Mouse (Mus musculus): ENCODE data around the gene Efemp2. TPM values are rescaled to one million over a fixed set of nuclear protein-coding genes. Genes with fewer than 3 reads are reported as not detected.

The Efemp2 gene
- polyA plus RNA-seq (2012): 0.03 and 0.04 TPM in 2 replicates

DNA sequence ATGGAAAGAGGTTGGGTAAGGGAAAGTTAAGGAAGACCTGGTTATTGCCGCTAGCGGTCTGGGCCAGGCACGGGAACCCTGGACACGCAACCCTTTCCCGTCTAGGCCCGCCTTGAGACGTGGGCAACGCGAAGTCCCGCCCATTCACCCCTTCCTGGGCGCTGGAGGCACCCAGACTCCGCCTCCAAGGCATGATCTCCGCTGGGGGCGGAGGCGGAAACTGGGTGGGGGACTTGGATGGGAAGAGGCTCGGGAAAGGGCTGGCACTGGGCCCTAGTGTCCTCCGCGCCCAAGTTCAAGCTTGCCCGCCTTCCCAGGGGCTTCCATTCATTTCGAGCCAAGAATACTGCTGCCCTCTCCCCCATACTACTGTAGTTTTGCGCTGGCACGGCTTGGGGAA, at the start of gene Efemp2:
TSS of gene Efemp2 (plus strand) at position 235 of the 400 bp plus-strand sequence.
- peaks cover 17% of the 10 kb centered on the region for H3K4me1 ChIP-seq (ENCODE audit: control insufficient read depth)
- H3K9me3 ChIP-seq (ENCODE audit: control insufficient read depth, low read length): no peaks in the 10 kb centered on the region; the same call in 1 of the 2 replicates
- H3K36me3 ChIP-seq (ENCODE audit: control insufficient read depth): no peaks in the 10 kb centered on the region
- no peak for TF ChIP-seq TAL1 (IDR thresholded peaks at IDR 0.05; ENCODE audit: low read length)
- no peak for TF ChIP-seq GATA1 (IDR thresholded peaks at IDR 0.05; ENCODE audit: low read length)
- peaks cover 54% of the 10 kb centered on the region for H3K27me3 ChIP-seq (ENCODE audit: control insufficient read depth)
- peak within 1 kb of the TSS; percentile 42 for H3K4me3 ChIP-seq (replicated peaks)

DNA sequence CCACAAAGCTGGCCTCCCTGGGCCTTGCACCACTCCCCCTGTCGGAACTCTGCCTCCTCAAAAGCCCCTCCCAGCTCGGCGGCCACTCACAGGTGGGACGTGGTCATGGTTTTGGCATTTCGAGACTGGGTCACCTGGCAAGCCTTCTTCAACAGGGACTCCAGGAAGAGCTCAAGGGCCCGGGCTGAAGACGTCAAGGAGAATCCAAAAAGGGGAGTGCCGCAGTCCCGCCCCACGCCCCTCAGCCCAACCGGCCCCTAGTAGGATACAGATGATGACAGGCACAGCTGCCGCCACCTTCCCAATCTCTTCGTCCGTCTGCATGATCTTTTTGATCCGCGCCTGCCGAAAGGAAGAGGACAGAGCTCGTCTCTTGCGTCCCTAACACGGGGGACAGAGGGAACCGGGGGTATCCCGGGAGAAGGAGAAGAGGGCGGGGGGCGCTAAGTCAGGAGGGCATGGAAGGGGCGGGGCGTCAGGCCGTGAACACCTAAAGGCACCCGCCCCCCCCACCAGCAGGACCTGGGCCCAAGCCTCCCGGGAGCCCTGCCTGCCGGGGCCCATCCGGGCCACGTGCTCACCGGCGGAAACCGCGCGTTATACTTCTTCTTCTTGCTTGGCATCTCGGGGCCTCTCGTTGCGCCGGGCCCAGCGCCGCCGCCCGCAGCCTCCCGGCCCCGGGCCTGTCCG, 49.5 kb upstream of the Efemp2 start:
- Histone ChIP-seq H3K4me1 (ENCODE audit: control insufficient read depth) (peaks cover 44% of the 10 kb centered on the region), H3K9me3 (ENCODE audit: control insufficient read depth, low read length) (no peaks in the 10 kb centered on the region), H3K4me3 (replicated peaks) (peak overlapping the region; percentile 89), H3K27me3 (ENCODE audit: control insufficient read depth) (no peaks in the 10 kb centered on the region), H3K36me3 (ENCODE audit: control insufficient read depth) (peaks cover 48% of the 10 kb centered on the region)
- TF ChIP-seq GATA1 (IDR thresholded peaks at IDR 0.05; ENCODE audit: low read length) (no peak), TAL1 (IDR thresholded peaks at IDR 0.05; ENCODE audit: low read length) (no peak)

DNA sequence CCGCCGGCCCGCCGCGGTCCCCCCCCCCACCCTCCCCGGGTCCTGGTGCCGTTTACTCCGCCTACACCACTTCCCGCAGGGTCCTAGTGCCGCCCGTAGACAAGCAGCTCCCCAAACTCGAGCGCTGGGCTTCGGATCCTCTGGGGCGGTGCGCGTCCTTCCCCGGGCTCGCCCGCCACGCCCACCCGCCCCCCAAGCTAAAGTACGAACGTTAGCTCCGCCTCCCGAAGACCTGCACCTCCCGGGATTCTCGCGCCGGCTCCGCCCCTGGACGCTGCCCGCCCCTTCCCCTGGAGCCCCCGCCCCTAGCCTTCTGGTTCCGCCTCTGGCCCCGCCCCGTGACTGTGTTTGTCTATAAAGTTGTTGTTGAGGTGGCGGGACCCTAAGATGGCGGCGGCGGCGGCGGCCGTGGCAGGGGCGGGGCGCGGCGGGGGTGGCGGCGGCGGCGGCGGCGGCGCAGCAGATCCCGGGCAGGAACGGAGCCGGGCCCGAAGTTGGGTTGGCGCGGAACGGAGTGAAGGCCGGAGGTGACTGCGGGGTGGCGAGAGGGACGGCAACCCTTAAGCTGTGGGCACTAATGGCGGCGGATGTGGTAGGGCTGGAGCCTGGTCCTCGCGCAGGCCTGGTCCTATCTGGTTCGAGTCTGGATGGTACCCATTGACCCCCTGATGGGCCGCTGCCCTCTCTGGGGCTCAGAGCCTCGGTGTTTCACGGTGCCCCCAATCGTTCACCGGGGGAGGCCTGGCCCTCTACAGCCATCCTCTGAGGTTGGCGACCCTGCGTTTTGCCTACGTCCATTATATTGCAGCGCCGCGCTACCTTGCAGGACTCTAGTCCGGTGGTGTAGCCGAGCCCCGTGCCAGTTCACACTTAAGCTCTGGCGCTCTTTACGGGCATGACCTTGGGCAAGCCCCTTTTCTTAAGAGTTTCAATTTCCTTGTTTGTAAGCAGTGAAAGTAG, 48.7 kb upstream of the Efemp2 start, which contains the start of the genes Drap1 and AI837181:
TSS of gene Drap1 (minus strand) at position 198 of the 960 bp plus-strand sequence.
TSS of gene AI837181 (plus strand) at position 363 of the 960 bp plus-strand sequence.
- TF ChIP-seq GATA1 (IDR thresholded peaks at IDR 0.05; ENCODE audit: low read length): no peak
- TF ChIP-seq TAL1 (IDR thresholded peaks at IDR 0.05; ENCODE audit: low read length): no peak
- no peaks in the 10 kb centered on the region for H3K27me3 ChIP-seq (ENCODE audit: control insufficient read depth)
- peaks cover 45% of the 10 kb centered on the region for H3K36me3 ChIP-seq (ENCODE audit: control insufficient read depth)
- no peaks in the 10 kb centered on the region for H3K9me3 ChIP-seq (ENCODE audit: control insufficient read depth, low read length)
- H3K4me3 ChIP-seq (replicated peaks): peak within 1 kb of the TSS; percentile 89
- H3K4me1 ChIP-seq (ENCODE audit: control insufficient read depth): peaks cover 42% of the 10 kb centered on the region

DNA sequence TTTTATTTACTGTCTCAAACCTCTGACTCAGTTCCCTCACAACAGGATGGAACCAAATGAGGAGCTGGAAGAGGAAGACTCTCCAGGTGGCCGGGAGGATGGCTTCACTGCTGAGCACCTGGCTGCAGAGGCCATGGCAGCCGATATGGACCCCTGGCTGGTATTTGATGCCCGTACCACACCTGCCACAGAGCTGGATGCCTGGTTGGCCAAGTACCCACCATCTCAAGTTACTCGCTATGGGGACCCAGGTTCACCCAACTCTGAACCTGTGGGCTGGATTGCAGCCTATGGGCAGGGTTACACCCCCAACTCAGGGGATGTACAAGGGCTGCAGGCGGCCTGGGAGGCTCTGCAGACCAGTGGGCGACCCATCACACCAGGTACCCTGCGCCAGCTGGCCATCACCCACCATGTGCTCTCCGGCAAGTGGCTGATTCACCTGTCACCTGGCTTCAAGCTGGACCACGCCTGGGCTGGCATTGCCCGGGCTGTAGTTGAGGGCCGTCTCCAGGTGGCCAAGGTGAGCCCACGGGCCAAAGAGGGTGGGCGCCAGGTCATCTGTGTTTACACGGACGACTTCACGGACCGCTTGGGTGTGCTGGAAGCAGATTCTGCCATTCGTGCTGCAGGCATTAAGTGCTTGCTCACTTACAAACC, 47.7 kb upstream of the Efemp2 start:
- Histone ChIP-seq H3K4me3 (replicated peaks) (peak overlapping the region; percentile 89), H3K4me1 (ENCODE audit: control insufficient read depth) (peaks cover 38% of the 10 kb centered on the region), H3K9me3 (ENCODE audit: control insufficient read depth, low read length) (no peaks in the 10 kb centered on the region), H3K36me3 (ENCODE audit: control insufficient read depth) (peaks cover 36% of the 10 kb centered on the region), H3K27me3 (ENCODE audit: control insufficient read depth) (no peaks in the 10 kb centered on the region)
- TF ChIP-seq GATA1 (IDR thresholded peaks at IDR 0.05; ENCODE audit: low read length): no peak
- no peak for TF ChIP-seq TAL1 (IDR thresholded peaks at IDR 0.05; ENCODE audit: low read length)

DNA sequence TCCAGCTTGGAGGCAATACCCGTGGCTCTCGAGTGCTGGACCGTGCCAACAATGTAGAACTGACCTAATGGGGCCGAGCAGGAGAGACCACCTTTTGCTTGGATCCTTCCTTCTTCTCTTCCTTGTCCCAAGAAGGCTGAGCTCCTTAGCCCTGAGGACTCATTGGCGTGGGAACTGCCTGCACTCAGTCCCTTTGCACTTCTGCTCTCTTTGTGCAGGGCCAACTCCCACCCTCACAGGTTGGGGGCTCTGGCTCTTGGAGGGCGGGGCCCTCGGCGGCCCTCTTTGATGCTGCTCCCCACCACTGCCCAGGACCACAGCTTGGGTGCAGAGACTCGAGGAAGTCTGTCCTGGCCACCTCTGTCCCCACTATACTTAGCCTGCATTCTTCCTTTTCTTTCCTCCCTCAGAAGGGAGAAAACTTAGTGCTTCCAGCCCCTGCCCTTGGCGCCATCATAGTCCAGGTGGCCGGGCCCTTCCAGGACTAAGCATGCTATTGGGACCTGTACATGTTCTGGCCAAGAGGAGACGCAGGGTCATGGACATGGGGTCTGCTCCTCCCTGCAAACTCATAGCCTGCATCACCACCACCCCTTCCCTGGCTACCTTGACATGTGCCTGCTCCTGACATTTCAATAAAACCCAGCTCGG, 47.0 kb upstream of the Efemp2 start:
- no peak overlapping the region for H3K4me3 ChIP-seq (replicated peaks)

DNA sequence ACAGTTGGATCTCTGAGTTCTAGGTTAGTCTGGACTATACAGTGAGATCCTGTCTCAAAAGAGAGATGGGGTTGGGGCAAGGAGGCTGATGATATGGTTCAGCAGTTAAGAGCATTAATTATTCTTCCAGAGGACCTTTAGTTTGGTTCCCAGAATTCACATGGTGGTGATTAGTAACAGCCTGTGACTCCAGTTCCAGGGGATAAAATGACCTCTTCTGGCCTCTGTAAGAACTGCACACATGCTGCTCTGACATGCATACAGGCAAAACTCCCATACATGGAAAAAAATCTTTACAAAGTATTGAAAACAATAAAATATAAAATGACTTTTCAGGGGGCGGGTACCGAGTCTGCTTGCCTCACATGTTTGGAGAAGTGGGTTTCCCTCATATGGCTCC, 45.7 kb upstream of the Efemp2 start:
- Histone ChIP-seq H3K27me3 (ENCODE audit: control insufficient read depth) (no peaks in the 10 kb centered on the region), H3K36me3 (ENCODE audit: control insufficient read depth) (peaks cover 23% of the 10 kb centered on the region), H3K9me3 (ENCODE audit: control insufficient read depth, low read length) (no peaks in the 10 kb centered on the region), H3K4me3 (replicated peaks) (no peak overlapping the region), H3K4me1 (ENCODE audit: control insufficient read depth) (peaks cover 33% of the 10 kb centered on the region)
- TF ChIP-seq GATA1 (IDR thresholded peaks at IDR 0.05; ENCODE audit: low read length) (no peak), TAL1 (IDR thresholded peaks at IDR 0.05; ENCODE audit: low read length) (no peak)

More for the DNA sequence above, 47.0 kb upstream of the Efemp2 start:
- TF ChIP-seq GATA1 (IDR thresholded peaks at IDR 0.05; ENCODE audit: low read length): no peak
- TF ChIP-seq TAL1 (IDR thresholded peaks at IDR 0.05; ENCODE audit: low read length): no peak
- H3K36me3 ChIP-seq (ENCODE audit: control insufficient read depth): peaks cover 34% of the 10 kb centered on the region
- no peaks in the 10 kb centered on the region for H3K9me3 ChIP-seq (ENCODE audit: control insufficient read depth, low read length)
- no peaks in the 10 kb centered on the region for H3K27me3 ChIP-seq (ENCODE audit: control insufficient read depth)
- H3K4me1 ChIP-seq (ENCODE audit: control insufficient read depth): peaks cover 37% of the 10 kb centered on the region

DNA sequence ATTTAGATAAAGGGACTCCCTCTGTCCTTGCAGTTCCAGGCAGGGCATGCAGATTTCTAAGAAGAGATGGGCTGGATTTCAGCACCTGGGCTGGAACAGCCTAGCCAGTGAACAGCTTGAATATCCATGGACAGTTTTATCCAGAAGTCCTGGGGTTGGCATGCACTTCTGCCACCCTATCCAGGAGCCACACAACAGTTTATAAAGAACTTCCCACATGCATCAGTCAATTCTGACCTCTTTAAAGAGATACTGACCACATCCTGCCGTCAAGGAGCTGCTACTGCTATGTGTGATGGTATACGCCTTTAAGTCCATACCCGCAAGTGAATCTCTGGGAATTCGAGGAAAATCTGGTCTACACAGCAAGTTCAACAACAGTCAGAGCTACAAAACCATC, 44.5 kb upstream of the Efemp2 start:
- TF ChIP-seq TAL1 (IDR thresholded peaks at IDR 0.05; ENCODE audit: low read length): no peak
- no peak for TF ChIP-seq GATA1 (IDR thresholded peaks at IDR 0.05; ENCODE audit: low read length)
- H3K4me1 ChIP-seq (ENCODE audit: control insufficient read depth): peaks cover 33% of the 10 kb centered on the region
- H3K27me3 ChIP-seq (ENCODE audit: control insufficient read depth): peaks cover 3% of the 10 kb centered on the region
- peaks cover 17% of the 10 kb centered on the region for H3K36me3 ChIP-seq (ENCODE audit: control insufficient read depth)
- H3K4me3 ChIP-seq (replicated peaks): no peak overlapping the region
- H3K9me3 ChIP-seq (ENCODE audit: control insufficient read depth, low read length): no peaks in the 10 kb centered on the region

DNA sequence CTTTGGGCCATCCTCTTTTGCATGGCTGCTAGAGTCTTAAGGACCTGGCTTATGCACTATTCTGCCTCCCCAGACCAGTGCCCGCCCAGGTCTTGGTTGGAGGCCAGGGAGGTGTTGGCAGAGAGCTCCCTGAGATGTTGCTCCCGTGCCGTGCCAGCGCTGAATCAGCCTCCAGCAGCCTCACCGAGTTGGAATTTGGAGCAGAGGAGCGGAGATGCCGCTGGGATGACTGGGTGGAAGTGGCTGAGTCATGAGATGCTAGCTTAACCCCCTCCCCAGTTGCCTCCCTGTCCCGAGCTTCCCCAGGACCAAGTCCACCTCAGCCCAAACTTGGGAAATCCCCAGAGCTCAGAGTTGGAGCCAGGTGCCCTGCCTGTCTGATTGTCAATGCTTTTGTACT, 43.9 kb upstream of the Efemp2 start:
- Histone ChIP-seq H3K4me1 (ENCODE audit: control insufficient read depth) (peaks cover 30% of the 10 kb centered on the region), H3K4me3 (replicated peaks) (no peak overlapping the region), H3K9me3 (ENCODE audit: control insufficient read depth, low read length) (no peaks in the 10 kb centered on the region), H3K27me3 (ENCODE audit: control insufficient read depth) (peaks cover 7% of the 10 kb centered on the region), H3K36me3 (ENCODE audit: control insufficient read depth) (peaks cover 17% of the 10 kb centered on the region)
- TF ChIP-seq GATA1 (IDR thresholded peaks at IDR 0.05; ENCODE audit: low read length) (no peak), TAL1 (IDR thresholded peaks at IDR 0.05; ENCODE audit: low read length) (no peak)

Data from erythroblast, embryonic 14.5 days (primary cell).